Mouse (Mus musculus) lung, adult 2 months (tissue): ENCODE measurements around the gene Asrgl1.

Experiments used
- CTCF ChIP-seq: fragments of 200-500 bp; IDR thresholded peaks from 2 replicates; pipeline ENCODE4 v1.5.1; 2011; ENCODE audit warnings: mild to moderate bottlenecking, low read length, control low read depth; ENCODE audit not compliant: insufficient read depth
- POLR2A ChIP-seq: fragments of 200-500 bp; IDR thresholded peaks from 2 replicates; pipeline ENCODE4 v1.6.1; 2011; ENCODE audit warnings: low read depth, mild to moderate bottlenecking, control low read depth, low read length, borderline replicate concordance; ENCODE audit errors: extremely low read depth

- no peak for TF ChIP-seq POLR2A
- no peak for TF ChIP-seq CTCF
Observed at GRCm38 (mm10) chr19:9063831-9064230, 71.6 kb downstream of the Asrgl1 start.
